Mouse (Mus musculus): ENCODE measurements around the gene Ep400. TPM values are rescaled to one million over a fixed set of nuclear protein-coding genes. Genes with fewer than 3 reads are reported as not detected.
"Not testable (repeated sequence)": the region's sequence is repeated elsewhere in the genome, so short reads cannot be mapped to it uniquely, and the experiment has no call there.

Ep400 gene
- polyA plus RNA-seq, 1 experiment from 2014 or later, result 48.4 TPM

GRCm38 (mm10) chr5:110727850-110728249 is 42.7 kb downstream of the Ep400 start:
- H3K36me3 ChIP-seq, result peaks cover 86% of the 10 kb centered on the region

GRCm38 (mm10) chr5:110723543-110723942 is 47.0 kb downstream of the Ep400 start:
- WGBS, result 94% methylated on average over 2 of the region's 2 CpGs
- no peak overlapping the region for H3K9ac ChIP-seq
- H3K27ac ChIP-seq (replicated peaks), result no peak overlapping the region
- H3K4me1 ChIP-seq (replicated peaks), result no peaks in the 10 kb centered on the region
- no peak overlapping the region for H3K4me2 ChIP-seq
- H3K36me3 ChIP-seq, result peaks cover 84% of the 10 kb centered on the region
- H3K4me3 ChIP-seq, result no peak overlapping the region
- H3K27me3 ChIP-seq, result no peaks in the 10 kb centered on the region
- no peak for ATAC-seq (ENCODE audit: low read depth)
- no peaks in the 10 kb centered on the region for H3K9me3 ChIP-seq

More at GRCm38 (mm10) chr5:110727850-110728249, 42.7 kb downstream of the Ep400 start:
- H3K4me2 ChIP-seq, result no peak overlapping the region
- H3K4me3 ChIP-seq, result no peak overlapping the region
- no peak overlapping the region for H3K9ac ChIP-seq
- H3K27me3 ChIP-seq, result no peaks in the 10 kb centered on the region
- WGBS, result 94% methylated on average over 1 of the region's 1 CpGs
- no peak for ATAC-seq (ENCODE audit: low read depth)
- H3K9me3 ChIP-seq, result no peaks in the 10 kb centered on the region
- no peaks in the 10 kb centered on the region for H3K4me1 ChIP-seq (replicated peaks)
- no peak overlapping the region for H3K27ac ChIP-seq (replicated peaks)

- H3K27me3 ChIP-seq; H3K9ac ChIP-seq; ATAC-seq (ENCODE audit: low read depth); H3K9me3 ChIP-seq; H3K4me2 ChIP-seq; H3K4me1 ChIP-seq (replicated peaks); H3K27ac ChIP-seq (replicated peaks); H3K4me3 ChIP-seq: not testable (repeated sequence)
- 87% methylated on average over 1 of the region's 1 CpGs for WGBS
- peaks cover 81% of the 10 kb centered on the region for H3K36me3 ChIP-seq
Measured at GRCm38 (mm10) chr5:110721463-110721862, 49.1 kb downstream of the Ep400 start.

GRCm38 (mm10) chr5:110711455-110711854 is 59.1 kb downstream of the Ep400 start:
- Histone ChIP-seq H3K4me3 (no peak overlapping the region), H3K9me3 (no peaks in the 10 kb centered on the region), H3K36me3 (peaks cover 56% of the 10 kb centered on the region), H3K4me1 (replicated peaks) (no peaks in the 10 kb centered on the region), H3K9ac (no peak overlapping the region), H3K4me2 (no peak overlapping the region), H3K27ac (replicated peaks) (no peak overlapping the region), H3K27me3 (no peaks in the 10 kb centered on the region)
- ATAC-seq (ENCODE audit: low read depth), result no peak
- WGBS, result 92% methylated on average over 2 of the region's 2 CpGs

GRCm38 (mm10) chr5:110709256-110709655 is 61.3 kb downstream of the Ep400 start:
- Histone ChIP-seq H3K9ac (no peak overlapping the region), H3K4me3 (no peak overlapping the region), H3K4me1 (replicated peaks) (no peaks in the 10 kb centered on the region), H3K4me2 (no peak overlapping the region), H3K27me3 (no peaks in the 10 kb centered on the region), H3K9me3 (no peaks in the 10 kb centered on the region), H3K27ac (replicated peaks) (no peak overlapping the region), H3K36me3 (peaks cover 74% of the 10 kb centered on the region)
- no peak for ATAC-seq (ENCODE audit: low read depth)
- WGBS, result 90% methylated on average over 4 of the region's 4 CpGs

DNA sequence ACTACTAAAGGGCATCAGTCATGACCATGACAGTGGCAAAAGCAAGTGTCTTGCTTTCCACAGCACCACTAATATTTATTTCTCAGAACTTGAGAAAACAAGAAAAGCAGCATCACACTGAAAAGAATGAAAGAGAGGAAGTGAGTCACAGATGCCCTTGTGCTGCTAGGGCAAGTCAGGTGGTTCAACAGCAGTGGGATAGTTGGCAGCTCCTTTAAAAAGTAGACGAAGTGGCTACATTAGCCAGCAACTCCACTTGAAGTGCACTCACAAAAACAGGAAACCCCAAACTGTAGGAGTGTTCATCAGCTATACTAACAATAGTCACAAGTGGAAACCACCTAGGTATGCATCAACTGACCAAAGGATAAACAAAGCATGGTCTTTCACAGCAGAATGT is 66.5 kb downstream of the Ep400 start:
- Histone ChIP-seq H3K4me2 (no peak overlapping the region), H3K9me3 (no peaks in the 10 kb centered on the region), H3K36me3 (peaks cover 97% of the 10 kb centered on the region), H3K9ac (no peak overlapping the region), H3K27ac (replicated peaks) (no peak overlapping the region), H3K4me3 (no peak overlapping the region), H3K4me1 (replicated peaks) (no peaks in the 10 kb centered on the region), H3K27me3 (no peaks in the 10 kb centered on the region)
- ATAC-seq (ENCODE audit: low read depth), result no peak
- WGBS, result 77% methylated on average over 1 of the region's 1 CpGs

GRCm38 (mm10) chr5:110698617-110699016 is 71.9 kb downstream of the Ep400 start:
- Histone ChIP-seq H3K27ac (replicated peaks) (no peak overlapping the region), H3K27me3 (no peaks in the 10 kb centered on the region), H3K9ac (no peak overlapping the region), H3K36me3 (peaks cover 95% of the 10 kb centered on the region), H3K4me2 (no peak overlapping the region), H3K9me3 (no peaks in the 10 kb centered on the region), H3K4me3 (no peak overlapping the region), H3K4me1 (replicated peaks) (no peaks in the 10 kb centered on the region)
- 85% methylated on average over 4 of the region's 4 CpGs for WGBS
- ATAC-seq (ENCODE audit: low read depth), result no peak

DNA sequence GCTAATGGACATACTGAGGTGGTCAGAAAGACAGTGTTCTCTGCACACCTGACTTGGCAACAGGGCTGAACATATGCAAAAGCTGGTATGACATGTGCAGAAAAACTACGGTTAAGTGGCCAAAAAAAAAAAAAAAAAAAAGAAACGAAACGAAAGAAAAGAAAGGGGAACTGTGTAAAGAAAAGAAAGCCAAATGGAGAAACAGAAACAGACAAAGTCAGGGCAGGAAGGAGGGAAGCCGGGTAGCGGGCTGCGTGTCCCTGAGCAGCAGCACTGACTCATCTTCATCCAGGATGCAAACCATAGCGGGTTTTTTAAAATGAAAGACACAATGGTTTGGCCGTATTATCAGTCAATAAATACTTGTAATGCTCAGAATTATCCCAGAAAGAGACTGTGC is 88.5 kb downstream of the Ep400 start:
- 96% methylated on average over 6 of the region's 8 CpGs for WGBS
- Histone ChIP-seq H3K36me3 (peaks cover 95% of the 10 kb centered on the region), H3K9ac (no peak overlapping the region), H3K4me2 (no peak overlapping the region), H3K27me3 (no peaks in the 10 kb centered on the region), H3K4me3 (no peak overlapping the region), H3K9me3 (no peaks in the 10 kb centered on the region), H3K4me1 (replicated peaks) (no peaks in the 10 kb centered on the region), H3K27ac (replicated peaks) (no peak overlapping the region)
- ATAC-seq (ENCODE audit: low read depth), result no peak

DNA sequence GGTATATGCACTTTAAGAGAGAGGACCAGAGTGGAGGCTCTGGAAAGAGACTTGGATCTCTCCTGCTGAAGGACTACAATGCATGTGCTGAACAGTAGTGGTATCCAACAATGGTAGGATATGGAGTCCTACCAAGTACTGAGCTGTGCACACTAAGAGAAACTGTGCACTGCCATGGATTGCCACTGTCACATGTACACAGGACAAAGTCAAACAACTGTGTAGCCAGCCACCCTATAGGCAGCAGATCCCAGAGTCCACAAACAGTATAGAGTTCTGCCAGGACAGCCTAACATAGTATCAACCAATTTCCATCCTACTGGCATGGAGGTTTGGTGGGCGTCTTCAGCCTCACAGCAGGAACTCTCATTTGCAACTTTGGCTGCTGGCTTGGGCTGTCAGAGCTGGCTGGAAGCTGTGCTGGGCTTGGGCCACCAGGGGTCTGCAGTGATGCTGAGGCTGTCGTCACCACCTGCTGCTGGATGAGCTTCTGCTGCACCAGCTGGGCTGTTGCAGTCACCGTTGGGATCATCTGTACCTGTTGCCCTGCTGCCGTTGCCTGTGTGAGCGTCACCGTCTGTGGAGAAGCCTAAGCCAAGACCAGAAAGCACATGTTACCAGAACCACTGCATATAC is 104.9 kb downstream of the Ep400 start:
- Histone ChIP-seq H3K27me3 (no peaks in the 10 kb centered on the region), H3K4me1 (replicated peaks) (no peaks in the 10 kb centered on the region), H3K4me3 (no peak overlapping the region), H3K4me2 (no peak overlapping the region), H3K9me3 (no peaks in the 10 kb centered on the region), H3K27ac (replicated peaks) (no peak overlapping the region), H3K9ac (no peak overlapping the region), H3K36me3 (peaks cover 94% of the 10 kb centered on the region)
- ATAC-seq (ENCODE audit: low read depth), result no peak
- WGBS, result 58% methylated on average over 6 of the region's 6 CpGs

DNA sequence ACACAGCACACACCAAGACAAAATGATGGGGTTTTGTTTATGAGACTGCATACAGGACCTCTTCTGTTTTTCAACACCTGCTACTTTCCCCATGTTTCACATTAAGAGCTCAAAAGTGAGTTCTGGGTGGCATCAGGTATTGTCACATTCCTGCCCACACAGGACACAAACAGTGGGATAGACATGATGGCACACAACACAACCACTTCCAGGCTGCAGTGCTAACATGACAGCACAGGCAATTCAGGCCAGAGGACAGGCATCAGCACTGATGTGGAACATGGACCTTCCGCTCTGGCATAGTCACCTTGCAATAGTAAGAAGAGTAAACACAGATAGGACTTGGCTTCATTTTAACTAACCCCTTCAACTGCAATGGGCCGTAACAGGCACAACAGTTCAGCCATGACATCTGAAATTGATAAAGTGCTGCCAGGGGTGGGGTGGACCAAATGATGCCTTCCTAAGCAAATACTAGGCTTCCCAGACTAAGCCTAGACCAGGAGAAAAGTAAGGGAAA is 105.7 kb downstream of the Ep400 start:
- 95% methylated on average over 2 of the region's 2 CpGs for WGBS
- H3K27ac ChIP-seq (replicated peaks), result no peak overlapping the region
- H3K4me3 ChIP-seq, result no peak overlapping the region
- H3K9me3 ChIP-seq, result no peaks in the 10 kb centered on the region
- H3K4me2 ChIP-seq, result no peak overlapping the region
- ATAC-seq (ENCODE audit: low read depth), result no peak
- H3K36me3 ChIP-seq, result peaks cover 94% of the 10 kb centered on the region
- no peaks in the 10 kb centered on the region for H3K27me3 ChIP-seq
- H3K9ac ChIP-seq, result no peak overlapping the region
- no peaks in the 10 kb centered on the region for H3K4me1 ChIP-seq (replicated peaks)

DNA sequence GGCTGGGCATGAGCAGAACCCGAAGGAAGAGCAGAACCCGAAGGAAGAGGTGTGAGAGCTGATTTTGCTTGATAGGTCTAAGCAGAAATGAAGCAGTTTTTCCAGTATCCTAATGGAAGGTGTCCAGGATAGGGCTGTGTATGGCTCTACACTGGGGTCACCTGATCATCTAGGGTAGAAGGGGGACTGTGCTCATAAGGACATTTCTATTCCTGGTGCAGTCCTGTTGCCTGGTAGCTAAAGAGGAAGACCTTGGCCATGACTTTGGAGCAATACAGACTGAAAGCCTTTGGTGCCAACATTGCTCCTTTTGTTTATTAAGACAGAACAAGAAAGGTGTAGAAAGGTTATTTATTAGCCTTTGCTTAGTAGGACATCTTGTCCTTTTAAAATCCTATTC is 106.5 kb downstream of the Ep400 start:
- Histone ChIP-seq H3K27ac (replicated peaks) (no peak overlapping the region), H3K9me3 (no peaks in the 10 kb centered on the region), H3K4me1 (replicated peaks) (no peaks in the 10 kb centered on the region), H3K9ac (no peak overlapping the region), H3K4me3 (no peak overlapping the region), H3K36me3 (peaks cover 94% of the 10 kb centered on the region), H3K4me2 (no peak overlapping the region), H3K27me3 (no peaks in the 10 kb centered on the region)
- 100% methylated on average over 2 of the region's 2 CpGs for WGBS
- no peak for ATAC-seq (ENCODE audit: low read depth)

- peaks cover 1% of the 10 kb centered on the region; the same call in 1 of the 2 replicates for H3K4me1 ChIP-seq (replicated peaks)
- no peak for ATAC-seq (ENCODE audit: low read depth)
- H3K27me3 ChIP-seq, result no peaks in the 10 kb centered on the region
- H3K9ac ChIP-seq, result no peak overlapping the region
- peaks cover 94% of the 10 kb centered on the region for H3K36me3 ChIP-seq
- no peak overlapping the region for H3K27ac ChIP-seq (replicated peaks)
- no peak overlapping the region for H3K4me2 ChIP-seq
- H3K9me3 ChIP-seq, result no peaks in the 10 kb centered on the region
- H3K4me3 ChIP-seq, result no peak overlapping the region
Measured at GRCm38 (mm10) chr5:110659682-110660081, 110.8 kb downstream of the Ep400 start.

GRCm38 (mm10) chr5:110653686-110654085 is 116.8 kb downstream of the Ep400 start:
- H3K27ac ChIP-seq (replicated peaks), result no peak overlapping the region
- H3K9ac ChIP-seq, result peak overlapping the region; percentile 84
- ATAC-seq (ENCODE audit: low read depth), result peak; percentile 41; the same call in 1 of the 2 replicates
- peaks cover 72% of the 10 kb centered on the region for H3K36me3 ChIP-seq
- H3K27me3 ChIP-seq, result no peaks in the 10 kb centered on the region
- H3K4me1 ChIP-seq (replicated peaks), result peaks cover 23% of the 10 kb centered on the region
- no peaks in the 10 kb centered on the region for H3K9me3 ChIP-seq
- H3K4me2 ChIP-seq, result peak overlapping the region; percentile 90
- H3K4me3 ChIP-seq, result peak overlapping the region; percentile 96
- whole genome bisulfite sequencing, result 2% methylated on average over 35 of the region's 37 CpGs

Data from neural tube, embryonic 13.5 days (tissue).